Mouse (Mus musculus) CH12.LX (cell line): ENCODE data around the gene Arhgef2. TPM values are rescaled to one million over a fixed set of nuclear protein-coding genes. Genes with fewer than 3 reads are reported as not detected.

Source experiments
- DNase-seq: peaks from one replicate; pipeline ENCODE4 v3.0.0-alpha.2; 2013; ENCODE audit errors: extremely low read depth
- H3K27ac ChIP-seq: 2 replicates; pipeline ENCODE4 v1.5.1; 2012; ENCODE audit warnings: low read depth, mild to moderate bottlenecking, control low read depth, moderate library complexity; ENCODE audit not compliant: insufficient read depth
- H3K27me3 ChIP-seq: replicated peaks from 2 replicates; pipeline ENCODE3; 2012; ENCODE audit warnings: inconsistent platforms
- H3K36me3 ChIP-seq, 2 experiments: replicated peaks in 1 of 2; 2 replicates each; pipeline versions ENCODE3 to v1.6.1; 2012; ENCODE audit warnings: inconsistent platforms in 1 of 2, low read length in 1 of 2, mild to moderate bottlenecking in 1 of 2, mixed read lengths in 1 of 2, moderate library complexity in 1 of 2; ENCODE audit not compliant: control insufficient read depth in 1 of 2, insufficient read depth in 1 of 2
- H3K4me1 ChIP-seq, 2 experiments: 2 replicates each; pipeline ENCODE4 v1.6.1; 2012; ENCODE audit warnings: inconsistent platforms in 1 of 2, moderate library complexity in 1 of 2; ENCODE audit not compliant: insufficient read depth in 2 of 2, control insufficient read depth in 1 of 2
- H3K4me2 ChIP-seq: 2 replicates; pipeline ENCODE4 v1.6.1; 2012; ENCODE audit warnings: low read depth, mild to moderate bottlenecking, control low read depth; ENCODE audit not compliant: poor library complexity, insufficient read depth, severe bottlenecking
- H3K4me3 ChIP-seq, 3 experiments: fragments of 150-350 bp in 1 of 3; sonication (generic) in 1 of 3; replicated peaks in 1 of 3; 2 replicates each; pipeline versions ENCODE3 to v1.5.1; 2011 to 2012; ENCODE audit warnings: low read depth in 2 of 3, low read length in 2 of 3, mild to moderate bottlenecking in 2 of 3, moderate library complexity in 2 of 3, control low read depth in 1 of 3, improper control_type of control experiment in 1 of 3, inconsistent platforms in 1 of 3, mixed read lengths in 1 of 3; ENCODE audit not compliant: poor library complexity in 1 of 3
- H3K79me2 ChIP-seq: replicated peaks from 2 replicates; pipeline ENCODE4 v1.6.1; 2012; ENCODE audit warnings: mild to moderate bottlenecking, moderate library complexity; ENCODE audit not compliant: control insufficient read depth, poor library complexity, insufficient read depth, severe bottlenecking; ENCODE audit errors: extremely low read depth
- H3K9ac ChIP-seq: 2 replicates; pipeline ENCODE4 v1.6.1; 2012; ENCODE audit warnings: low read depth, mild to moderate bottlenecking, control low read depth, moderate library complexity; ENCODE audit not compliant: insufficient read depth
- H3K9me3 ChIP-seq: replicated peaks from 2 replicates; pipeline ENCODE3; 2012; ENCODE audit warnings: low read length, inconsistent platforms, mixed read lengths
- CHD1 ChIP-seq: IDR thresholded peaks from 2 replicates; pipeline ENCODE4 v1.6.1; 2012; ENCODE audit warnings: low read depth, low read length, improper control_type of control experiment, inconsistent platforms
- CHD2 ChIP-seq: IDR thresholded peaks from 2 replicates; pipeline ENCODE4 v1.6.1; 2011; ENCODE audit warnings: low read length, improper control_type of control experiment
- CTCF ChIP-seq, 2 experiments: IDR thresholded peaks in 1 of 2; conservative IDR thresholded peaks in 1 of 2; 2 replicates each; pipeline ENCODE4 v1.5.1; 2011 to 2012; ENCODE audit warnings: low read depth in 2 of 2, low read length in 2 of 2, improper control_type of control experiment in 1 of 2, inconsistent platforms in 1 of 2, mild to moderate bottlenecking in 1 of 2, moderate library complexity in 1 of 2
- ELF1 ChIP-seq: IDR thresholded peaks from 2 replicates; pipeline ENCODE4 v1.6.1; 2014; ENCODE audit warnings: low read depth, mild to moderate bottlenecking, inconsistent platforms, low read length, improper control_type of control experiment
- EP300 ChIP-seq: IDR thresholded peaks from 2 replicates; pipeline ENCODE4 v1.6.1; 2011; ENCODE audit warnings: low read length, improper control_type of control experiment
- GABPA ChIP-seq: IDR thresholded peaks from 2 replicates; pipeline ENCODE4 v1.6.1; 2012; ENCODE audit warnings: low read depth, low read length, improper control_type of control experiment, inconsistent platforms; ENCODE audit not compliant: insufficient replicate concordance
- IRF4 ChIP-seq: IDR thresholded peaks from 2 replicates; pipeline ENCODE4 v1.6.1; 2014; ENCODE audit warnings: low read depth, mild to moderate bottlenecking, inconsistent platforms, low read length, improper control_type of control experiment
- JUN ChIP-seq: IDR thresholded peaks from 2 replicates; pipeline ENCODE4 v1.6.1; 2011; ENCODE audit warnings: low read depth, mild to moderate bottlenecking, low read length, improper control_type of control experiment, moderate library complexity; ENCODE audit not compliant: insufficient read depth
- JUND ChIP-seq: conservative IDR thresholded peaks from 2 replicates; pipeline ENCODE4 v1.6.1; 2011; ENCODE audit warnings: low read depth, low read length, improper control_type of control experiment
- KAT2A ChIP-seq: IDR thresholded peaks from 2 replicates; pipeline ENCODE4 v1.6.1; 2012; ENCODE audit warnings: low read length, improper control_type of control experiment, inconsistent platforms; ENCODE audit not compliant: insufficient replicate concordance
- MAFK ChIP-seq: IDR thresholded peaks from 2 replicates; pipeline ENCODE4 v1.6.1; 2011; ENCODE audit warnings: low read length, improper control_type of control experiment; ENCODE audit not compliant: insufficient replicate concordance
- MAX ChIP-seq: IDR thresholded peaks from 2 replicates; pipeline ENCODE4 v1.6.1; 2011; ENCODE audit warnings: low read length, improper control_type of control experiment
- MAZ ChIP-seq: IDR thresholded peaks from 2 replicates; pipeline ENCODE4 v1.6.1; 2012; ENCODE audit warnings: low read depth, mild to moderate bottlenecking, inconsistent platforms, low read length, improper control_type of control experiment, moderate library complexity
- MEF2A ChIP-seq: IDR thresholded peaks from 2 replicates; pipeline ENCODE4 v1.6.1; 2014; ENCODE audit warnings: low read depth, mild to moderate bottlenecking, inconsistent platforms, low read length, improper control_type of control experiment, borderline replicate concordance
- MXI1 ChIP-seq: IDR thresholded peaks from 2 replicates; pipeline ENCODE4 v1.6.1; 2011; ENCODE audit warnings: mild to moderate bottlenecking, low read depth, low read length, improper control_type of control experiment
- NRF1 ChIP-seq: IDR thresholded peaks from 2 replicates; pipeline ENCODE4 v1.6.1; 2014; ENCODE audit warnings: low read depth, mild to moderate bottlenecking, inconsistent platforms, low read length, improper control_type of control experiment, moderate library complexity
- PAX5 ChIP-seq: IDR thresholded peaks from 2 replicates; pipeline ENCODE4 v1.6.1; 2012; ENCODE audit warnings: low read length, inconsistent platforms, mixed read lengths
- POLR2A ChIP-seq: IDR thresholded peaks from 2 replicates; pipeline ENCODE4 v1.6.1; 2011; ENCODE audit warnings: low read depth, mild to moderate bottlenecking, improper control_type of control experiment, low read length
- POLR2AphosphoS2 ChIP-seq: IDR thresholded peaks from 2 replicates; pipeline ENCODE4 v1.6.1; 2011; ENCODE audit warnings: low read depth, low read length, improper control_type of control experiment
- RAD21 ChIP-seq: IDR thresholded peaks from 2 replicates; pipeline ENCODE4 v1.6.1; 2011; ENCODE audit warnings: low read depth, mild to moderate bottlenecking, low read length, improper control_type of control experiment, moderate library complexity
- RCOR1 ChIP-seq: conservative IDR thresholded peaks from 2 replicates; pipeline ENCODE4 v1.6.1; 2012; ENCODE audit warnings: low read depth, mild to moderate bottlenecking, inconsistent platforms, low read length, improper control_type of control experiment
- SMC3 ChIP-seq: IDR thresholded peaks from 2 replicates; pipeline ENCODE4 v1.6.1; 2011; ENCODE audit warnings: low read depth, low read length, improper control_type of control experiment
- TCF12 ChIP-seq: IDR thresholded peaks from 2 replicates; pipeline ENCODE4 v1.6.1; 2014; ENCODE audit warnings: low read depth, mild to moderate bottlenecking, inconsistent platforms, low read length, improper control_type of control experiment
- UBTF ChIP-seq: IDR thresholded peaks from 2 replicates; pipeline ENCODE4 v1.6.1; 2012; ENCODE audit warnings: low read depth, mild to moderate bottlenecking, inconsistent platforms, low read length, improper control_type of control experiment, moderate library complexity
- USF2 ChIP-seq: conservative IDR thresholded peaks from 2 replicates; pipeline ENCODE4 v1.6.1; 2011; ENCODE audit warnings: low read depth, low read length, improper control_type of control experiment
- ZKSCAN1 ChIP-seq: IDR thresholded peaks from 2 replicates; pipeline ENCODE4 v1.6.1; 2012; ENCODE audit warnings: low read depth, inconsistent platforms, low read length, improper control_type of control experiment, borderline replicate concordance
- ZMIZ1 ChIP-seq: IDR thresholded peaks from 2 replicates; pipeline ENCODE4 v1.6.1; 2012; ENCODE audit warnings: low read depth, mild to moderate bottlenecking, inconsistent platforms, low read length, improper control_type of control experiment
- ZNF384 ChIP-seq: IDR thresholded peaks from 2 replicates; pipeline ENCODE4 v1.6.1; 2012; ENCODE audit warnings: low read depth, low read length, improper control_type of control experiment, inconsistent platforms
- dilution Hi-C: fragments of 300-500 bp; cut with MboI; formaldehyde crosslinking; loops from 2 replicates; pipeline ENCODE4 v1.14.3; 2020; ENCODE audit warnings: low sequenced_read_pairs; ENCODE audit not compliant: extremely low pct_unique_long_range_greater_than_20kb, extremely low pct_ligation_motif_present
- in situ Hi-C: fragments of 300-500 bp; cut with MboI; formaldehyde crosslinking; loops from 3 replicates; pipeline ENCODE4 v1.14.3; 2019; ENCODE audit warnings: low sequenced_read_pairs, low pct_ligation_motif_present, low pct_unique_long_range_greater_than_20kb, mixed read lengths
- polyA plus RNA-seq: library from polyadenylated mRNA; unstranded; fragments of >175 nt; gene quantifications from 2 replicates; pipeline ENCODE4 v1.2.1, GENCODE M21; 2012; ENCODE audit warnings: low read depth; ENCODE audit not compliant: insufficient read length
- total RNA-seq, 2 experiments: library from RNA; depleted of rRNA; stranded (reverse); fragments of 300-350 nt in 1 of 2; fragments of >200 nt in 1 of 2; gene quantifications; 2 replicates each; pipeline ENCODE4 v1.2.3; 2012 to 2014

Arhgef2 gene
- total and polyA plus RNA-seq, 3 experiments, result 18.5 to 43.9 (median 43.1) TPM

DNA sequence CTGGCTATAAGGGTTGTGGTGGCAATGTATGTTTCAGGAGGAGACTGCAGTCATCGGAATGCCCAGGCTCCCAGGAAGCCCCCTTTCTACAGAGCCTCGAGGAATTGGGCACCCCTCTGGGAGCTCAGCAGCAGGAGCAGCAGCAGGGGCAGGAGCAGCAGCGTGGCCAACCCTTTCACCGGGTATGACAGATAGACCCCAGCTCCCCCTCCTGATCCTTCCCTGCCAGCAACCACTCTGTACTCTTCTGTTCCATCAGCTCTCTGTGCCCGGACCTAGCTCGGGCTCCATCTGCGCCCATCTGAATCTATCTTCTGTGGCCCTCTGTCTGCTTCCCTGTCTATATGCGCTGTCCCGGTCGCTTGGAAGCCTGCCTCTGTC lies 2.0 kb downstream of the Arhgef2 start:
- Histone ChIP-seq H3K36me3 (no peaks in the 10 kb centered on the region), H3K9me3 (no peaks in the 10 kb centered on the region), H3K4me2 (peak overlapping the region; percentile 64; the same call in 1 of the 2 replicates), H3K27ac (no peak overlapping the region), H3K4me3 (no peak overlapping the region), H3K27me3 (no peaks in the 10 kb centered on the region), H3K9ac (no peak overlapping the region), H3K79me2 (no peaks in the 10 kb centered on the region), H3K4me1 (peaks cover 2 to 36% of the 10 kb centered on the region in 2 experiments; a peak in 2 of 4 replicates)
- dilution Hi-C loops (no loop called here), in situ Hi-C loops (loop anchor here (25.0 kb wide), 1 partner anchor 130 kb away; no protein-coding TSS in a partner anchor)
- TF ChIP-seq MAFK, result no peak
- TF ChIP-seq ZNF384, result no peak
- no peak for TF ChIP-seq TCF12
- TF ChIP-seq ELF1, result no peak
- no peak for TF ChIP-seq ZKSCAN1
- TF ChIP-seq JUND, result no peak
- no peak for TF ChIP-seq NRF1
- TF ChIP-seq POLR2A, result no peak
- no peak for TF ChIP-seq CHD2
- no peak for TF ChIP-seq USF2
- TF ChIP-seq RAD21, result no peak
- TF ChIP-seq POLR2AphosphoS2, result no peak
- TF ChIP-seq MXI1, result no peak
- no peak for DNase-seq

DNA sequence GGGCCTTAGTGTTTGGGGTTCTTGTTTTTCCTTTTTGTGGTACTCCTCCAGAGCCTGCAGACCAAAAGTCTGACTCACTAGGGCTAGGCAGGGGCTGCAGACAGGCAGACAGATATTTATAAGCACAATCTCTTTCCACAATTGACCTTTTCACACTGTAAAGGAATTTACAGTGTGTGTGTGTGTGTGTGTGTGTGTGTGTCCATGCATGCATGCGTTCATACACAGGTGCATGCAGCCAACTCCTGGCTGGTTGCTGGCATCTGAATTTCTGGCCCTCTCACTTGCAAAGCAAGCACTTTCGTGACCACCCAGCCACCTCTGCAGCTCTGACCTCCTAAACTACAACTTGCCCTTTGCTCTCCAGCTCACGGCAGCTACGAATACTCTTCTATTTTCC lies 3.3 kb downstream of the Arhgef2 start:
- H3K4me2 ChIP-seq, result no peak overlapping the region
- H3K27ac ChIP-seq, result no peak overlapping the region
- H3K9ac ChIP-seq, result no peak overlapping the region
- H3K9me3 ChIP-seq, result no peaks in the 10 kb centered on the region
- H3K4me1 ChIP-seq, result peaks cover 2 to 27% of the 10 kb centered on the region in 2 experiments; a peak in 2 of 4 replicates
- no peak for DNase-seq
- H3K27me3 ChIP-seq, result no peaks in the 10 kb centered on the region
- dilution Hi-C loops (no loop called here), in situ Hi-C loops (loop anchor here (25.0 kb wide), 1 partner anchor 128 kb away; no protein-coding TSS in a partner anchor)
- no peak for TF ChIP-seq POLR2AphosphoS2
- H3K4me3 ChIP-seq, result no peak overlapping the region
- H3K79me2 ChIP-seq, result no peaks in the 10 kb centered on the region
- H3K36me3 ChIP-seq, result no peaks in the 10 kb centered on the region

DNA sequence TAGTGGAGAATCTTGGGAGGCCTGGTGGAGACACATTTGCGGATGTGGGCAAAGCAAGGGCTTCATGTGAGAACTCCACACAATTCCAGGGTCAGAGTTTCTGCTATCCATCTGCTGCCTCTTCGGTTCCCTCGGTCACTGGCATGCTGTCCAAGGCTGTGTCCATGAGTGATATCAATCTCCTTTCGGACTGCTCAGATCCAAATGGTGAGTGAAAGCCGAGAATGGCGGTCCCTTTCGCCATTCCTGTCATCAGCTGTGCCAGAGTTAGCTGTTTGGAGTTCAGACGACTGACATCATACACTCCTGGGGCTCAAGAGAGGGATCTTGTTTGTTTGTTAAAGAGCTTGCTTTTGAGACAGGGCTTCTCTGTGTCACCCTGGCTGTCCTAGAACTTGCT lies 8.7 kb downstream of the Arhgef2 start:
- Histone ChIP-seq H3K79me2 (no peaks in the 10 kb centered on the region), H3K27ac (no peak overlapping the region), H3K4me1 (peaks cover 13 to 43% of the 10 kb centered on the region in 2 experiments), H3K9ac (no peak overlapping the region), H3K4me2 (no peak overlapping the region), H3K9me3 (no peaks in the 10 kb centered on the region), H3K4me3 (no peak overlapping the region), H3K27me3 (peaks cover 8% of the 10 kb centered on the region), H3K36me3 (no peaks in the 10 kb centered on the region)
- TF ChIP-seq MEF2A (no peak), JUN (no peak), SMC3 (no peak), CHD1 (no peak), MAZ (no peak), ZMIZ1 (no peak), EP300 (no peak), RCOR1 (no peak), MAX (no peak), GABPA (no peak), PAX5 (no peak), KAT2A (no peak), ZNF384 (no peak), CTCF (conservative IDR thresholded peaks at IDR 0.05 in 1 of 2, IDR thresholded peaks at IDR 0.05 in 1 of 2; ENCODE audit: low read depth in 2 of 2, low read length in 2 of 2) (no peak), IRF4 (no peak), UBTF (no peak), USF2 (no peak)
- in situ Hi-C loops, result loop anchor here (25.0 kb wide), 1 partner anchor 123 kb away; no protein-coding TSS in a partner anchor
- dilution Hi-C loops, result no loop called here
- no peak for DNase-seq
